Mouse (Mus musculus): ENCODE measurements around the gene Ntn4.

Gene Ntn4

DNA sequence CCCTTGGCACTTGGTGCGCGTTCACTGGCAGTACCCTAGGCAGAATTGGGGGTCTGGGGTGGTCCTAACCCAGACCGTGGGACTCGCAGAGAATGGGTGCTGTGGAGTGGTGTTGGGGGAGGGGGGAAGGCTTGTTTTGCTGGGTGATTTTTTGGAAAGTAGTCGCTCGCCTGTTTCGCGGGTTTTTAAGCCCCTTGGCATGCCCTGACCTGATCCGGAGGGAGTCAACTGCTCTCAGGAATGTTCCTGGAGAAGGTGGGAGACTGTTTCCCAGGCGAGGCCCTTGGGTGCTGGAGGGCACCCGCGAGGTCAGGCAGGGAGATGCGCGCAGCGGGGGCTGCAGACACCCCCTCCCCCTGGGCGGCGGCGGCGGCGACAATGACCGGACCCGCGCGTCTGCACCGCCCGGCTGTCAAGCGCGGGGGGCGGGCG is at the start of gene Ntn4:
Gene Ntn4, plus strand, starts transcription at position 161 of the 432 bp plus-strand sequence.
- DNase-seq (ENCODE audit: low spot score) = no peak

DNA sequence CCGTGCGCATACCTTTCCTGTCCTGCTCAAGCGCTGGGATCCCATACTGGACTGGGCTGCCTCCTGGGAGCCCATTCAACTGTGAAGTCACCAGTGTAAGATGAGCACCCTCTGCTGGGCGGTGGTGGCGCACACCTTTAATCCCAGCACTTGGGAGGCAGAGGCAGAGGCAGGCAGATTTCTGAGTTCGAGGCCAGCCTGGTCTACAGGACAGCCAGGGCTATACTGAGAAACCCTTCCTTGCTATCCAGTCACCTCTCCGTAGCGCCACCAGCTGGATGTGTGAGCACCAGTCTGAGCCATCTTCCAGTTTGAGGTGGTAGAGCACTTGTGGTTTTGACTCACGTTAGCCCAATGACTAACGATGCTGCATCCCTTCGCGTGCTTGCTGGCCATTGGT is 48.0 kb upstream of the Ntn4 start:
- DNase-seq (ENCODE audit: low spot score) = no peak

DNA sequence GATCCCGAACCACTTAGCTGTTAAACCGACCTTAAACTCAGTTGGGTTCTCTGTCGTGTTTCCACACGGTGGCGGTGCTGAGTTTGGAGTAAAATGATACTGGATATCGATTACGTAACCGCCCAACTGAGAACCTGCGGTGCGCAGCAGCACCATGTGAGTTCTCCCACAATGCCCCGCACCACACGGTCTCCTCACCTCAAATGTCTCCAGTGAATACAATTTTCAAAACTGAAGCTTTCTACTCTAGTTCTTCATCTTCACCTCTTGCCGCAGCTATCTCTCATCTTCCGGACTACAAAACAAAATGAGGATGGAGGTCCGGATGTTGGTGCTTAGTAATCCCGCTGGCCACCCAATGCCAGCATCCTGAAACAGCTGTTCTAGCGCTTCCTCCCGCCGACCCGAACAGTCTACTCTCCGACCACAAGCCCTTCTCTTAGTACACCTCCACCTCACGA is 46.4 kb upstream of the Ntn4 start:
- DNase-seq (ENCODE audit: low spot score) = peak; percentile 83

DNA sequence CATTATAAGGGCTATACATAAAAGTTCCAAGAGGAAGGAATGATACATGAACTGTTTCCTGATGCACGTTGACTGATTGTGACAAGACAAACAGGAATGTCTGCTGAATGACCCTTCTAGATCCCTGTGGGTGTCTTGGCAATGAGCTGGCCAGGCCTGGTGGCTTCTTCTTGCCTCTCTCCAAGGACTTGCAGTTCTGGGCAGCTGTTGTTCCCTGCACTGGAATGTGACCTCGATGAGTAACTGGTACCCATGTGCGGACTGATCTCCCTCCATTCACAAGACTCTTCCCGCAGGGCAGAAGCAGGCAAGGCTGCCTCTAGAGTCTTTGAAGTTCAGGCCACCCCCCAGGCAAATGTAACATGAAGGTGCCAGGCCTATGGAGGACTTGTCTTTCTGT is 44.6 kb upstream of the Ntn4 start:
- no peak for DNase-seq (ENCODE audit: low spot score)

DNA sequence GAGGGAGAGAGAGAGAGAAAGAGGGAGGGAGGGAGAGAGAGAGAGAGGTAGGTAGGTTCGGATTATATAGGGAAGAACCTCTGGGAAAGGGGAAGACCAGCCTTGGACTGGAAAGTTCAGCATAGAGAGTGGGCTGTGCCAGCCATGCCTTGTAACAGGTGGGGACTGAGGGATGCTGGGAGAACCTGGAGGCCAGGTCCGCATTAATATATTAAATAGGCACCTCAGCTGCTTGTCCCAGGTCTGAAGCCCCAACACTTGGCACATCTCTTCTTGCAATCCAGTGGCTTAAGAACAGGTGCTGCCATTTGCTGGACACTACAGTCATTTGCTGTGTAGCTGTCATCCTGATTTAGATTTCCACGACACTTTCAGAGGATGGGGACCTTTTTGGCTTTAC is 43.8 kb upstream of the Ntn4 start:
- DNase-seq (ENCODE audit: low spot score) = no peak

DNA sequence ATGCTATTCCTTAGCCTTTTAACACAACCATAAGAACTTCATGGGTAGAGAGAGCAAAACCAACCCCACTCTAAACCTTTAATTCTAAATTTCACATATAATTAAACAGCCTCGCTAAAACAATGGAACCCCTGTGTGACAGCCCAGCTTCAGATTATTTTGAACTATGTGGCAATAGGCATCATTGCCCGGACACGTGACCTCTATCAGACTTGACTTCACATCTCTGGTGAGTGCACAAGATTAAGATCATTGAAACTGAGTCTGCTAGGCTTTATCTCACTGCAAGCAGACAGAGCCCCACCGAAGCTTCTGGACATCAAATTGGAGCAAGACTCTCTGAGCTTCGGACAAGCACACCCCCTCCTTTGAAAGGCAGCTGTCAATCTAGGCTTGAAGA is 38.2 kb upstream of the Ntn4 start:
- no peak for DNase-seq (ENCODE audit: low spot score)

DNA sequence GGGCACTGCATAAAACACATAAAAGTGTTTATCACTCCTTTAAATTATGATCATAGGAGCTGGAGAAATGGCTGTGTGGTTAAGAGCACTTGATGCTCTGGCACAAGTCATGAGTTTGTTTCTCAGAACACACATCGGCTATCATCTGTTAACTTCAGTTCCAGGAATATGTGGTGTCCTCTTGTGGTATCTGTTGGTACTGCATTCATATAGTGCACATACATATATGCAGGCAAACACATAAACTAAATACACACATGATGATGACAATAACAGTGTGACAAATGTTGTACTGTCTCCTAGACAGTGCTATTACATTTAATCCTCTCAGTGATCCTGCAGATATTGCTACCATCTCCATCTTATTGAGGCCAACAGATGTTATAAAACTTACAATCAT is 37.2 kb upstream of the Ntn4 start:
- no peak for DNase-seq (ENCODE audit: low spot score)

DNA sequence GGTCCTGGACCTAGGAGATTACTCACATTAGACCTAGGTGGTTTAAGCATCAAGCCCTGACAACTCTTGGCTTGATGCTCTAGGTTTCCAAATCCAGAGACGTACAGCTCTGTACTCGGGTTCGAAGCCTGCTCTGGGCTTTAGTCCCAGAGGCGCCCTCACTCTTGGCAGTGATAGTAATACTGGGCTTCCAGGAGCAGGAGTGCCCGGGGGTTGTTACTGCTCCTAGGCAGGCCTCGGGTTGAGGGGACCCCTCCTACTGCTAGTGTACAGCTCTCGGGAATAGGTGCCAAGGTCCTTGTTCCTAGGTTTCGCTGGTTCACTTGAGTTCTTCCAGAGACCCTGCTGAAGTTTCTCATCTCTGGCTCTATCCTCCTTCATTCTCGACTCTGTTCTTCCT is 34.2 kb upstream of the Ntn4 start:
- DNase-seq (ENCODE audit: low spot score) = no peak

DNA sequence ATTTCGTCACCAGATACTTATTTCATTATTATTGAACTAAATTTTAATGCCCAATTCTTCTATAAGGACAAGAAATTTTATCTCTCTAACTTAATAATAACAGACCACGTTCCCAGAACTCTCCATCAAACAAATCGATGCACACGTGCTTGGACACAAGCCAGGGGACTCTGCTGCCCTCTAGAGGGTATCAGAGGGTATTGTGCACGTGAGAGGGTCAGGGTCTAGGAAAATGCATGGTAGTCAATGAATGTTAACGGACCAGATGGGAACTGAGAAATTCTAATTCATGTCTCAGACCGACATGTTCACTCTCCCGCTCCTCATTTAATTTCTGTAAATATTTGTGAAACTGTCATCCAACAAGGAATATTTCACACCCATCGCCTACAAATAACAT is 32.4 kb upstream of the Ntn4 start:
- no peak for DNase-seq (ENCODE audit: low spot score)

DNA sequence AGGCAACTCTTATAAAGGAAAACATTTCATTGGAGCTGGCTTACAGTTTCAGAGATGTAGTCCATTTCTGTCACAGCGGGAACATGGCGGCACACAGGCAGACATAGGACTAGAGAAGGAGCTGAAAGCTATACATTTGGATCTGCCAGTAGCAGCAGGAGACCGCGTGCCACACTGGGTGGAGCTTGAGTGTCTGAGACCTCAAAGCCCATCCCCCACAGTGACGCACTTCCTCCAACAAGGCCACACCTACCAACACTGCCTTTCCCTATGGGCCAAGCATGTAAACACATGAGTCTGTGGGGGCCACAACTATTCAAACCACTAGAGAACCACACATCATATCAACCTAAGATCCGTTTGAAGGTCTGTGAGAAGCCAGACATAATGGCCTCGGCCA is 31.2 kb upstream of the Ntn4 start:
- DNase-seq (ENCODE audit: low spot score) = no peak

DNA sequence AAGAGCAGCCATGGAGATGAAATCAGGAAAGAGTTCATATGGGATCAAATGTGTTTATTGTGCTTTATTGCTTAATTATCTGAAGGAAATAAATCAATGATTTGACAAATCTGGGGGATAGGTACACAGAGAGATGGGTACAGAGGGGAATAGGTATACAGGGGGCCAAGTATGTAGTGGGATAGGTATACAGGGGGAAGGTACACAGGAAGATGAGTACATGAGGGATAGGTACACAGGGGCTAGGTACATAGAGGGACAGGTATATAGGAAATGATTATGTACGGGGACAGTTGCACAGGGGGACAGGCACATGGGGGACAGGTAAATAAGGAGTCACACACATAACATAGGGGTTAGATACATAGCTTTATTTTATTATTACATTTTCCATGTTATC is 29.6 kb upstream of the Ntn4 start:
- no peak for DNase-seq (ENCODE audit: low spot score)

DNA sequence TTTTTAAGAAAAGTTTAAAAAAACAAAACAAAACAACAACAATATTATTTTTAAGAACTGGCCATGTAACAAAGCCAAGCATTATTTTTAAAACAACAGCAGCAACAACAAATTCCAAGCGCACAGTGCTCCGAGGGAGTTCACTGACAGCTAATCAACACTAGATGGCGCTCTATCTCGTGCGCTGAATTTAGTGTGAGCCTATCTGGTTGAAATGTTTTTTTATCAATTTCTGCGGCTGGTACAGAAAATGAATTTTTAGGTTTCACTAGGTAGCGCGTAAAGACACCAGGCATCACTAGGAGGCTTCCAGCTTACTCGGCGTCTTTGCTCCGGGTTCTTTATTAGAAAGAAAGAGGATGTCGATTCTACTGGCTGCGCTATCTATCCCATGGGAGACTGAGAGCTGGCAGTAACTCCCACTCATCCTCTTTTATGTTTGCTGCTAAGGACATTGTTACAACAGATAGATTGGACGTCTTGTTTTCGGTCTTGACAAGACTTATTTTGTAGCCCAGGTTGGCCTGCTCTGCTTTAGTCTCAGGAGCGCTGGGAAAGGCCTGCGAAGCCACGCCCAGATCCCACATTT is 29.0 kb upstream of the Ntn4 start:
- DNase-seq (ENCODE audit: low spot score) = no peak

DNA sequence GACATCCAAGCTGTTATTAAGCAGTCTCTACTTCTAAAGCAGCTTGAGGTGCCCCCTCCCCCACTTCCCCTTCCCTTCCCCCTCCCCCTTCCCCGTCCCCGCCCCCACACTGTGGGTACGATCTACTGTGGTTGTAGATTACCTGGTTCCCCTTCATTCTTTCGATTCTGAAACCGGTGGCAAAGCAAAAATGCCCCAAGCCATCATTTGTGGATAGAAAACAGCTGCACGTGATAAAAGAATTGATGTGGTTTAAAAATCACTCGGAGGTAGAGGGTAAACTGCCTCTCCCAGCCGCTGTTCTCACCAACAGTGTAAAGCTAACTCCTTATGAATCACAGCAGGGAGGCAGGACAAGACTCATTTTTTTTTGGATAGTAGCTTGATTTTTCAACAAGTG is 25.6 kb upstream of the Ntn4 start:
- DNase-seq (ENCODE audit: low spot score) = no peak

DNA sequence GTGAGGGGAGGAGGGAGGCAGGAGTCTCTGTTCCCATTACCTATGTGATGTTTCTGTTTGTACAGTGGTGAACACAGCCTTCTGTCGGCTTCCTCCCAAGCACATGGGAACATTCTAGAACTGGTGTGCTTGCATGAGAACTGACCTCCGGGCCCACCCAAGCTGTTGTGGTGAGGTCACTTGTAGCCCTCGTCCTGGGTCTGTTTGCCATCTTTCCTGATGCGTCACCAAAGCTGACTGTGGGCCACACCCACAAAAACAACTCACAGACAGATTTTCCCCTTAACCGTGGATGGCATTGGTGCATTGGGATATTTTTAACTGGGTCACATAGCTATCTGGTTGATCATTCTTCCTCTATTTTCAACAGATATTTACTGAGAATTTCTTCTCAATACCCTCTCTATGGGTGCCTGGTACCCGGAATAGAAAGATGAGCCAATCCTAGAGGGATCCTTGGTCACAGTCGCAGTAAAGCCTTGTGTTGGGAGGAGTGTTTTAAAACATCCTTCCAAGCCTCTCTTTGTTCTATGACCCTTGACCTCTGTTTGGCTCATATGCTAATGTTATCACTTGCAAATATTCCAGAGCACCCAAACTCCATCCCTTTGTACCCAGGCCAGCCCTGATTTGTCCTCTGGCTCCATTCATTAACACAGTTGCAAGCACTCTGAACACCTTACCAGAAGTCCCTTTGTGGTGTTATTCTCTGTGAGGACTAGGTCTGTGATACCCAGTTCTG is 19.9 kb upstream of the Ntn4 start:
- DNase-seq (ENCODE audit: low spot score) = no peak

DNA sequence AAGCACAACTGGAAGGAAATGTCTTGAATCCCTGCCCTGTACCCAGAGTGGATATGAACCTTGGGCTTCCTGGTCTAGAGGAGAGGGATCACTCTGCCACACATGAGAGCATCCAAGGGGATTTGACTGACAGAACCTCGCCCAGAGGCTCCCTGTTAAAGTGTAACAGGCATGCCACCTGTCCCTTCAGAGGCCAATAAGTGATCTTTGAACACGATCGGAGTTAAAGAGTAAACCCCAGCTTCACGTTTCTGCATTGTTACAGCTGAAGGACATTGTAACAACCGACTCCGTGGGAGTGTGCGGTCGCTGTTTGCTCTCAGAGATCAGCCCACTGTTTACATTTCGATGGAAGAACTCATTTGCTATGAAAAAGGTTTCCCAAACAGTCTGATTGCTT is 16.8 kb upstream of the Ntn4 start:
- DNase-seq (ENCODE audit: low spot score) = no peak

DNA sequence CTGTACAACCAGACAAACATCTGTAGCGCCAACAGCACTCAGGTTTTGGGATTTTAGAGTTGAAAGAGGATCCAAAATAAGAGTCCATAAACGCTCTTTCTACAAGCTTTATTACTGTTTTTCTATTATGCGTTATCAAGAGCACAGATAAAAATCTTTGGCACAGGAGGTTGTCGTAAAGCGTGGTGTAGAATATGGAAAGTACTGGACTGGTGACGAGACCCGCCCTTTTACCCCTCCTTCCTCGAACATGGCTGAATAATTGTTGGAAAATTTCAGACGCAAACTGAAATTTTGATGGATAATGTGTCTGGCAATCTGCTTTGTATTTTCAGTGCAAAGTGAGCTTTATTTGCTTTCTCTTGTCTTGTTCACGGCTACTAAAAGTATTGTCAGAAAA is 16.3 kb upstream of the Ntn4 start:
- no peak for DNase-seq (ENCODE audit: low spot score)

DNA sequence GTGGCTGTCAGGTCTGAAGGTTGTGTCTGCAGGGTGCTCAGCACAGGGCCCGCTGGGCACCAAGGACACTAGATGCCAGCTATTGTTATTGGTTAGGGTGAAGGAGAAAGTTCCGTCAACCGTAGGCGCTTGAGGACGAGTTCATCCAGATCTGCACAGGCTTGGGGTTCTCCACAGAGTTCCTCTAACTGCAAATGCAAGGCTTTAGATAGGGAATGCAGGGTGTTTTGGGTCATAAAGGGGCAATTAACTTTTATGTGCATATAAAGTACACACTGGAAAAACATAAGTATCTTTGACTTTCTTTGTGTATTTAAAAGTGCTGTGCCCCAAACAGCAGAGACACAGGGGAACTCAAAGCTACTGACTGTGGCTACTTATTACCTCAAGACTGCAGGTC is 10.2 kb upstream of the Ntn4 start:
- DNase-seq (ENCODE audit: low spot score) = no peak

DNA sequence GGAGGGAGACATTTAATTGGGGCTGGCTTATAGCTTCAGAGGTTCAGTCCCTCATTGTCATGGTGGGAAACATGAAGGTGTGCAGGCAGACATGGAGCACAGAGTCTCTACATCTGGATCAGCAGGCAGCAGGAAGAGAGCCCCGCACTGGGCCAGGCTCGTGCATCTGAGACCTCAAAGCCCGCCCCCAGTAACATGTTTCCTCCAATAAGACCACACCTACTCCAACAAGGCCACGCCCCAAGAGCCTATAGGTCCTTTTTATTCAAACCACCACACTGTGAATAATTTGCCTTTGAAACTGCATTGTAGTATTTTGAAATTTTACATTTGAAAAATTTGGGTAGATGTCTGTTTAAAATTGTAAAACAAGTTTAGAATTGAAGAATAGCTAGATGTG is 8.4 kb upstream of the Ntn4 start:
- no peak for DNase-seq (ENCODE audit: low spot score)

DNA sequence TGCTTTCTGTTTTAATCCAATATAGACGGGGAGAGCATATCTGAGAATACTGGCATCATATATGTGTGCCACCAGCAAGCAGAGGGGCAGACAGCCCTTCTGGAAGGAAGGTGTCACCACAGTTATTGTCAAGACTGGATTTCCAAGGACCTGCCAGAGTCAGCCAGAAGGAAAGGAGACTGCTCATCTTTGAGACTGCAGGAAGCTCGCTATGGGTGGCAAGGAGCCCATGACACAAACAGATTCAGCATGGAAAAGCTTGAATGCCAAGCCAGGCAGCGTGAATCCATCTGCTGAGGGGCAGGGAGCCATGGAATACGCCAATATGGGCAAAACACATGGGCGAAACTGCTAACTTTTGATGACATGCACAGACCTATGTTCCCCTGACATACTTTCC is 6.9 kb upstream of the Ntn4 start:
- DNase-seq (ENCODE audit: low spot score) = no peak

DNA sequence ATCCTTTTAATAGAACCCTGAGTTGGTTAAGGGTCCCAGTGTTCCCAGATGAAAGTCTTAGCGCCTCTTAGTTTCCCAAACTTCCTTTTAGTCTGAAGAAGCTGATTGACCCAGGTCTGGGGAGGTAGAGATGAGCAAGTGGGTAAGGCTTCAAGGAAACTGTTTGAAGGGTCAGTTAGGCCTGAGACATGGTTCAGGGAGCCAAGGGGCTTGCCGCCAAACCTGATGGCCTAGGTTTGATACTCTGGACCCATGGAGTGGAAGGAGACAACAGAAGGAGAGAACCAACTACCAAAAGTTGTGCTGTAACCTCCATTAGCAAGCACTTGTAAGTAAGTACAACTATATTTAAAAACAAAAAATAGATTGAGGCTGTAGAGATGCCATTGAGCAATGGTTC is 6.5 kb upstream of the Ntn4 start:
- DNase-seq (ENCODE audit: low spot score) = no peak

DNA sequence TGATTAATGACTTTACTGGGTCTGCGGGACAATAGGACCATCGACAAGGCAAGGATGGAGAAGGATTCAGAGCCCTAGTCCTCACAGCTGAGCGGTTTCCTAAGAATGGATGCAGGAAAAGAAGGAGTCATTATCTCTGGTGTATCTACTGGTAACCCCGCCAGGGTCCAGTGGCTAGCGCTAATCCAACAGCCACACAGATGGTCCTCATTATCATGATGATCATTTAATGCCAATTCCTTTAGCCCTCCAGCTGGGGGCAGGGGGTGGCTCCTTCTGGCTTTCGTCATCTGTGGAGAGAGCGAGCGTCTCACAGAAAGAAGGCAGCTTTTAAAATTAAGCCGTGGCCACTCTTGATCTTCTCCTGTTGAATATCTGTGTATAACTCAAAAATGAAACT is 4.5 kb upstream of the Ntn4 start:
- DNase-seq (ENCODE audit: low spot score) = no peak

DNA sequence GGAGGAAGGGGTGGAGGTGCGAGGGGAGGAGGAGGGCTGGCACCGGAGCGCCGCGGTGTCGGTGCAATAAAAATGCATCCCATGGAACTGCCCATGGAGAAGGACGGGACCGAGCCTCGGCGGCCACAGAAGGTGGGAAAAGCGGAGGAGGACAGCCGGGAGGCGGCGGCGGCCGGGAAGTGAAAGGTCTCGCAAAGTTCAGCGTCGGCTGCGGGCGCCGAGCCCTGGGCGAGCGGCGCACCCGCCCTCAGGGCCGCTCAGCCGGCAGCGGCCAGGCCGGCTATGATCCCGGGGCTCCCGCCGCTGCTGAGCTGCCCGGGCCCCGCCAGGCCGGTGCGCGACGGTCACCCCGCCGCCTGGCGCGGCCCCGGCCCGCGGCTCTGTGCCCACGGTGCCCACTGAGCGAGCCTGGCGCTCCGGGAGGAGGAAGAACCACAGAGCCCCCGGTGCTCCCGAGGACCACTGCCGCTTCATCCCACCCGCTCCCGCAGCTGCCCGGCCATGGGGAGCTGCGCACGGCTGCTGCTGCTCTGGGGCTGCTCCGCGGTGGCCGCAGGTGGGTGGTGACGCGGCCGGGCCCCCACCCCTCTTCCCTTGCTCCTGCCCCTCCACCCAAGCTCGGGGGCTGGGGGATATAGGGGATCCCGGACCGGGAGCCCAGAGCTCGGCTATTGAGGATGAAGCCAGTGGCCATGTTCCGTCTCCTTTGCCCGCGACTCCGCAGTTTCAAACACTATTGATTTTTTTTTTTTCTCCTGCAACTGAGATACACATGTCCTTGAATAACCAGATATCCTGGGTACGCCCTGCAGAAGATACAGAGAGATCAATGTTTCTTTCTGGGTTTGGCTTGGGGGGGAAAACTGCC is 706 bp downstream of the Ntn4 start:
- no peak for DNase-seq (ENCODE audit: low spot score)
